Mouse (Mus musculus) liver, adult 10 weeks (tissue): ENCODE measurements around the gene Gpc6. TPM values are rescaled to one million over a fixed set of nuclear protein-coding genes. Genes with fewer than 3 reads are reported as not detected.

ENCODE experiments used
- polyA plus RNA-seq: library from polyadenylated mRNA; stranded (reverse); fragments of 350-450 nt; fragmentation: Illumina TruSeq; extraction: RNeasy Lipid Tissue Mini Kit (QIAGEN cat#74804); gene quantifications from one replicate; pipeline ENCODE4 v1.2.3, GENCODE M21; 2014; ENCODE audit warnings: low read depth, low replicate concordance

The Gpc6 gene
- 0.37 TPM for polyA plus RNA-seq

DNA sequence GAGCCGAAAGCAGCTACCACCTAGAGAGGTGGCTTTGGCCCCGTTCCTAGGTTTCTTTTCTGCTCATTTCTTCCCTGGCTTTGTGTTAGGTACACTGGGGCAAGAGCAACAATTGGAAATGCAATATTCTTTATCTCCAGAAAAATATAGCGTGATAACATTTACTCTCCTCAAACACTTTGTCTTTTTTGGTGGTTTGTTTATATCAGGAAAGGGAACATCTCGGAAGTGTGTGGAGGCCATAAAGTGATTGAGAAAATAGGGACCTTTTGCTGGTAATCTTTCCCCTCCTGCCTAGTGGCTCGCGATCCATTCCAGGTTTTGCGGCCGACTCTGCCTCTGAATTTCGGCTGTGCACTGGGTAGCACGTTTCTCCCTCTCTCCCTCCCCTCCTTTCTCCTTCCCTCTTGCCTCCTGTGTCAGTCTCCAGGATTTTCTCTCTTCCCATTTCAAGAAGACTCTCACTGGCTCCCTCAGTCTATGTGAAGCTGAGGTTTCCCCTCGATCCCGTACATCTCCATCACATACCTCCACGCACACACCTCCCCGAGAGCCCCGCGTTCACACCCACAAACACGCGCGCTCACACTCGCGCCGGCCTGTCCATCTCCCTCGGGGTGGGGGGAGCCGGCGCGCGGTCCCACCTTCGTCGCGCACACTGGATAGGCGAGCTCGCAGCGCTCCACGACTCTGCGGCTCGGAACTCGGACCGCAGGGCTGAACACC is at the start of gene Gpc6:
Gpc6 (plus strand) TSS at position 440 of the 726 bp plus-strand sequence.

